Mouse (Mus musculus) heart, postnatal 0 days (tissue): Measurements from ENCODE around the gene Gnaq. TPM values are rescaled to one million over a fixed set of nuclear protein-coding genes. Genes with fewer than 3 reads are reported as not detected.

Experiments used
- ATAC-seq: fragments of 200-750 bp; cut with Nextera tagmentation; 2 replicates; pipeline ENCODE4 v1.8.0; 2017; ENCODE audit warnings: low read depth, moderate number of reproducible peaks, moderate library complexity; ENCODE audit not compliant: insufficient read depth
- DNase-seq: peaks from one replicate; pipeline ENCODE4 v3.0.0-alpha.2; 2016; ENCODE audit warnings: low spot score
- H3K27ac ChIP-seq: fragments of 300-500 bp; sonication (generic); 2 replicates; pipeline ENCODE4 v1.5.1; 2014; ENCODE audit warnings: low read depth, mild to moderate bottlenecking
- H3K27me3 ChIP-seq: fragments of 300-500 bp; sonication (generic); 2 replicates; pipeline ENCODE4 v1.6.1; 2014; ENCODE audit warnings: low read length, mixed read lengths; ENCODE audit not compliant: control insufficient read depth, insufficient read depth
- H3K36me3 ChIP-seq: fragments of 300-500 bp; sonication (generic); replicated peaks from 2 replicates; pipeline ENCODE4 v1.6.1; 2014; ENCODE audit warnings: low read length, mixed read lengths; ENCODE audit not compliant: control insufficient read depth, insufficient read depth
- H3K4me1 ChIP-seq: fragments of 300-500 bp; sonication (generic); 2 replicates; pipeline ENCODE4 v1.6.1; 2014; ENCODE audit warnings: antibody characterized with exemption; ENCODE audit not compliant: control insufficient read depth, insufficient read depth
- H3K4me2 ChIP-seq: fragments of 300-500 bp; sonication (generic); 2 replicates; pipeline ENCODE4 v1.6.1; 2014; ENCODE audit warnings: low read depth, mild to moderate bottlenecking, low read length, moderate library complexity
- H3K4me3 ChIP-seq: fragments of 300-500 bp; sonication (generic); 2 replicates; pipeline ENCODE4 v1.5.1; 2014; ENCODE audit warnings: low read depth, low read length
- H3K9ac ChIP-seq: fragments of 300-500 bp; sonication (generic); replicated peaks from 2 replicates; pipeline ENCODE4 v1.6.1; 2014; ENCODE audit warnings: low read depth, low read length, mixed read lengths
- H3K9me3 ChIP-seq: fragments of 300-500 bp; sonication (generic); replicated peaks from 2 replicates; pipeline ENCODE4 v1.6.1; 2016; ENCODE audit warnings: low read length; ENCODE audit not compliant: control insufficient read depth
- CTCF ChIP-seq: IDR thresholded peaks from 2 replicates; pipeline ENCODE4 v1.5.1; 2016; ENCODE audit warnings: antibody characterized with exemption, control low read depth, low read depth
- EP300 ChIP-seq: IDR thresholded peaks from 2 replicates; pipeline ENCODE4 v1.6.1; 2016; ENCODE audit warnings: antibody characterized with exemption, low read depth
- WGBS: fragments of 180-500 bp; shearing (Covaris S2); extraction: QIAGEN DNeasy Blood & Tissue Kit; methylation state at CpG from one replicate; pipeline ENCODE4 v1.1.7; 2014; 5-methylcytosine and 5-hydroxymethylcytosine counted together
- polyA plus RNA-seq: library from polyadenylated mRNA; unstranded; fragments of >200 nt; fragmentation: Nextera tagmentation; extraction: Ambion mirVana; gene quantifications from 2 replicates; pipeline ENCODE4 v1.2.1, GENCODE M21; 2015
- total RNA-seq: library from RNA; depleted of rRNA; stranded (reverse); fragments of >200 nt; gene quantifications from 2 replicates; pipeline ENCODE4 v1.2.3, GENCODE M21; 2014; ENCODE audit warnings: low replicate concordance

The Gnaq gene
- total and polyA plus RNA-seq, 2 experiments from 2014 or later, result 12.7 to 24.6 TPM

GRCm38 (mm10) chr19:16366465-16367063 is 233.9 kb downstream of the Gnaq start:
- 0 out of 2 replicates have a peak, but pooled peaks cover 5% of the 10 kb centered on the region for H3K36me3 ChIP-seq
- H3K9ac ChIP-seq, result no peak overlapping the region
- DNase-seq (no peak), ATAC-seq (no peak)
- no peak overlapping the region for H3K4me3 ChIP-seq
- TF ChIP-seq CTCF (no peak), EP300 (no peak)
- no peak overlapping the region for H3K4me2 ChIP-seq
- WGBS, result 60% methylated on average over 7 of the region's 7 CpGs
- 0 out of 2 replicates have a peak, but pooled peaks cover 7% of the 10 kb centered on the region for H3K4me1 ChIP-seq
- no peaks in the 10 kb centered on the region for H3K27me3 ChIP-seq
- no peaks in the 10 kb centered on the region for H3K9me3 ChIP-seq
- H3K27ac ChIP-seq, result no peak overlapping the region

DNA sequence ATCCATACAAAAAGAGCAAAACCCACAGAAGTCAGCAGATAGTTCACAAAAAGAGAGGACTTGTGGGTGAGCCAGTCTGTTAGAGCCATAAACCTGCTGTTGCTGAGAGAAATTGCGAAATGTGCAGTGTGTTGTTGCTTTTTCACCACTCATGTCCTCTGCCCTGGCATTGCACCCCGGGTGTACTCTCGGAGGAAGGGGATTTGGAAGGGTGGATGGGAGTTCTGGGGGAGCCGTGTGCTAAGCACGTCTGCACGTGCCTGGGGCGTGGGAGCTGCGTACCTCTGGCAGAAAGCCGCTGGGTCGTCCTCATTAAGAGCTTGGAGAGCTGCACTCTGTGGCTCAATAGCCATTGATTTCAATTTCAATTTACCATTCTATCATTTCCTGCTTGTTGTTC is 234.6 kb downstream of the Gnaq start:
- ATAC-seq (no peak), DNase-seq (no peak)
- H3K9ac ChIP-seq, result no peak overlapping the region
- no peak overlapping the region; the same call in 1 of the 2 replicates for H3K27ac ChIP-seq
- 0 out of 2 replicates have a peak, but pooled peaks cover 7% of the 10 kb centered on the region for H3K4me1 ChIP-seq
- H3K27me3 ChIP-seq, result no peaks in the 10 kb centered on the region
- TF ChIP-seq CTCF, result no peak
- no peak for TF ChIP-seq EP300
- no peak overlapping the region for H3K4me3 ChIP-seq
- WGBS, result 86% methylated on average over 10 of the region's 10 CpGs
- no peak overlapping the region for H3K4me2 ChIP-seq
- no peaks in the 10 kb centered on the region for H3K9me3 ChIP-seq
- no peaks in the 10 kb centered on the region for H3K36me3 ChIP-seq

- Histone ChIP-seq H3K27me3 (no peaks in the 10 kb centered on the region), H3K4me1 (0 out of 2 replicates have a peak, but pooled peaks cover under 1% of the 10 kb centered on the region), H3K27ac (no peak overlapping the region), H3K9ac (no peak overlapping the region), H3K9me3 (no peaks in the 10 kb centered on the region), H3K4me3 (no peak overlapping the region), H3K36me3 (no peaks in the 10 kb centered on the region), H3K4me2 (no peak overlapping the region)
- 60% methylated on average over 2 of the region's 2 CpGs for WGBS
- TF ChIP-seq EP300 (no peak), CTCF (no peak)
- DNase-seq, result peak; percentile 11
- no peak for ATAC-seq
Observed at GRCm38 (mm10) chr19:16371680-16372079, 239.0 kb downstream of the Gnaq start.

DNA sequence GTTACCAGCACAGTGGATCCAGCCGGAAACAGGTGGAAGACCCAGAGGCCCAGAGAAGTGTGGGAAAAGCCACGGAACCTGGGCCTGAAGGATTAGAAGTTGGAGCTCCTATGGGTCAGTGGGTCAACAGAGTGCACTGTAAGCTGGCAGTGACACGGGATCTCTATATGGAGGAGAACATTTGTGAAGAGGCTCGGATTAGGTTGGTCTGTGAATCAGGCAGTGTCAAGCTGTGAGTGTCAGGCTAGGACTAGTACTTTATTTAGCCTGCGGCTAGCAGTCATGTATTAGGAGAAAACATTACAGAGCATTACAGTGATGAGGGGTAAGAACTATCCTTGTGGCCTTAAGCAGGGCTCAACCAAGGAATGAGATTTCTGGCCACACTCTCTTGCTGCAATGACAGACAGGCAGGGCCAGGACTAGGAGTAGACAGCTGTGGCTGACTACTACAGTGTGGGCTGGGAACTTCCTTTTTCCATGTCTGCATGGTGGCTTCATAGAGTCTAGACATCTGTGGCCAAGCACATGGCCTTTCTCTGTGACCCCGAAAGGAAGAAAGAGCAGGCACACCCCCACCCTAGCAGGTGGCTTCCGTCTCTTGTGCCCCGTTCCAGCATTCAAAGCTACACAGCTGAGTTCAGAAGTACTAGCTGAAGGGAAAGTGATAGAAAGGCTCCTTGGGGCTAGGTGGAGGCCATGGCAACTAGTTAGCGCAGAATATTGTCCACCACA is 240.3 kb downstream of the Gnaq start:
- TF ChIP-seq EP300 (no peak), CTCF (no peak)
- Histone ChIP-seq H3K4me1 (no peaks in the 10 kb centered on the region), H3K9me3 (no peaks in the 10 kb centered on the region), H3K27ac (no peak overlapping the region), H3K36me3 (no peaks in the 10 kb centered on the region), H3K27me3 (no peaks in the 10 kb centered on the region), H3K4me2 (no peak overlapping the region), H3K4me3 (no peak overlapping the region), H3K9ac (no peak overlapping the region)
- ATAC-seq (0 out of 2 replicates have a peak, but pooled peaks have one; percentile 39), DNase-seq (no peak)
- WGBS, result 71% methylated on average over 9 of the region's 9 CpGs

- Histone ChIP-seq H3K9me3 (no peaks in the 10 kb centered on the region), H3K4me2 (no peak overlapping the region), H3K36me3 (peaks cover 8% of the 10 kb centered on the region), H3K4me3 (no peak overlapping the region), H3K27ac (no peak overlapping the region), H3K4me1 (no peaks in the 10 kb centered on the region), H3K9ac (no peak overlapping the region), H3K27me3 (no peaks in the 10 kb centered on the region)
- 47% methylated on average over 4 of the region's 4 CpGs for WGBS
- DNase-seq, result no peak
- ATAC-seq, result no peak
- TF ChIP-seq CTCF (no peak), EP300 (no peak)
Observed at GRCm38 (mm10) chr19:16375881-16376280, 243.2 kb downstream of the Gnaq start.

- no peak for ATAC-seq
- Histone ChIP-seq H3K27ac (no peak overlapping the region), H3K9me3 (no peaks in the 10 kb centered on the region), H3K9ac (no peak overlapping the region), H3K4me3 (no peak overlapping the region), H3K4me1 (no peaks in the 10 kb centered on the region), H3K27me3 (no peaks in the 10 kb centered on the region), H3K36me3 (peaks cover 8% of the 10 kb centered on the region), H3K4me2 (no peak overlapping the region)
- no peak for TF ChIP-seq EP300
- TF ChIP-seq CTCF, result no peak
- no peak for DNase-seq
- 74% methylated on average over 7 of the region's 7 CpGs for WGBS
Observed at GRCm38 (mm10) chr19:16378565-16378964, 245.9 kb downstream of the Gnaq start.
